Mouse (Mus musculus) retina, postnatal 1 day (tissue): ENCODE results near the gene Zc3h12a.

ENCODE experiments used
- DNase-seq: peaks from one replicate; pipeline ENCODE4 v3.0.0-alpha.2; 2012

The Zc3h12a gene

GRCm38 (mm10) chr4:125105354-125105753 is 22.3 kb downstream of the Zc3h12a start:
- DNase-seq, result no peak

GRCm38 (mm10) chr4:125101334-125101733 is 26.3 kb downstream of the Zc3h12a start:
- DNase-seq, result peak; percentile 49

- peak; percentile 90 for DNase-seq
These were observed 28.2 kb downstream of the Zc3h12a start for GRCm38 (mm10) chr4:125099458-125099857.

- no peak for DNase-seq
These were observed 30.2 kb downstream of the Zc3h12a start for GRCm38 (mm10) chr4:125097412-125097811.

GRCm38 (mm10) chr4:125096066-125096465 is 31.6 kb downstream of the Zc3h12a start:
- DNase-seq, result no peak

GRCm38 (mm10) chr4:125093031-125093430 is 34.6 kb downstream of the Zc3h12a start:
- no peak for DNase-seq

- DNase-seq, result peak; percentile 89
These were observed 42.2 kb downstream of the Zc3h12a start for GRCm38 (mm10) chr4:125085346-125085841.

GRCm38 (mm10) chr4:125084403-125085345 is 43.0 kb downstream of the Zc3h12a start, which contains the start of gene Meaf6:
Gene Meaf6 (plus strand): TSS chr4:125085134.
- peak; percentile 93 for DNase-seq

GRCm38 (mm10) chr4:125078698-125079097 is 48.9 kb downstream of the Zc3h12a start:
- DNase-seq, result no peak

- DNase-seq, result no peak
These were observed 49.9 kb downstream of the Zc3h12a start for GRCm38 (mm10) chr4:125077700-125078099.
